Mouse (Mus musculus) neural tube, embryonic 14.5 days (tissue): ENCODE results near the gene 3110018I06Rik. TPM values are rescaled to one million over a fixed set of nuclear protein-coding genes. Genes with fewer than 3 reads are reported as not detected.
A peak's percentile ranks its signal among the peaks of the same experiment; 100 is the strongest.

Source experiments
- ATAC-seq: fragments of 200-750 bp; cut with Nextera tagmentation; 2 replicates; pipeline ENCODE4 v1.8.0; 2017; ENCODE audit warnings: low read depth, mild to moderate bottlenecking, moderate TSS enrichment, moderate library complexity
- H3K27ac ChIP-seq: fragments of 300-500 bp; sonication (generic); 2 replicates; pipeline ENCODE4 v1.5.1; 2014; ENCODE audit warnings: low read depth, mild to moderate bottlenecking, control low read depth, low read length, moderate library complexity, mixed read lengths
- H3K27me3 ChIP-seq: fragments of 300-500 bp; sonication (generic); 2 replicates; pipeline ENCODE4 v1.6.1; 2014; ENCODE audit warnings: low read length; ENCODE audit not compliant: control insufficient read depth, insufficient read depth
- H3K36me3 ChIP-seq: fragments of 300-500 bp; sonication (generic); 2 replicates; pipeline ENCODE4 v1.6.1; 2014; ENCODE audit warnings: low read length, mixed read lengths; ENCODE audit not compliant: control insufficient read depth, insufficient read depth
- H3K4me1 ChIP-seq: fragments of 300-500 bp; sonication (generic); 2 replicates; pipeline ENCODE4 v1.6.1; 2014; ENCODE audit warnings: low read length; ENCODE audit not compliant: control insufficient read depth, insufficient read depth
- H3K4me2 ChIP-seq: fragments of 300-500 bp; sonication (generic); 2 replicates; pipeline ENCODE4 v1.6.1; 2014; ENCODE audit warnings: mild to moderate bottlenecking, low read depth, low read length, control low read depth
- H3K4me3 ChIP-seq: fragments of 300-500 bp; sonication (generic); 2 replicates; pipeline ENCODE4 v1.5.1; 2014; ENCODE audit warnings: low read depth, low read length, control low read depth, mixed read lengths
- H3K9ac ChIP-seq: fragments of 300-500 bp; sonication (generic); replicated peaks from 2 replicates; pipeline ENCODE4 v1.6.1; 2014; ENCODE audit warnings: low read depth, mild to moderate bottlenecking, control low read depth, low read length, mixed read lengths
- H3K9me3 ChIP-seq: fragments of 300-500 bp; sonication (generic); 2 replicates; pipeline ENCODE4 v1.6.1; 2016; ENCODE audit warnings: low read length; ENCODE audit not compliant: control insufficient read depth
- WGBS: fragments of 180-500 bp; shearing (Covaris S2); extraction: QIAGEN DNeasy Blood & Tissue Kit; methylation state at CpG from one replicate; pipeline ENCODE4 v1.1.7; 2014; 5-methylcytosine and 5-hydroxymethylcytosine counted together
- polyA plus RNA-seq: library from polyadenylated mRNA; unstranded; fragments of >200 nt; fragmentation: Nextera tagmentation; extraction: Ambion mirVana; gene quantifications from 2 replicates; pipeline ENCODE4 v1.2.1, GENCODE M21; 2014

Gene 3110018I06Rik
- polyA plus RNA-seq, 1 experiment from 2014 or later: not detected

DNA sequence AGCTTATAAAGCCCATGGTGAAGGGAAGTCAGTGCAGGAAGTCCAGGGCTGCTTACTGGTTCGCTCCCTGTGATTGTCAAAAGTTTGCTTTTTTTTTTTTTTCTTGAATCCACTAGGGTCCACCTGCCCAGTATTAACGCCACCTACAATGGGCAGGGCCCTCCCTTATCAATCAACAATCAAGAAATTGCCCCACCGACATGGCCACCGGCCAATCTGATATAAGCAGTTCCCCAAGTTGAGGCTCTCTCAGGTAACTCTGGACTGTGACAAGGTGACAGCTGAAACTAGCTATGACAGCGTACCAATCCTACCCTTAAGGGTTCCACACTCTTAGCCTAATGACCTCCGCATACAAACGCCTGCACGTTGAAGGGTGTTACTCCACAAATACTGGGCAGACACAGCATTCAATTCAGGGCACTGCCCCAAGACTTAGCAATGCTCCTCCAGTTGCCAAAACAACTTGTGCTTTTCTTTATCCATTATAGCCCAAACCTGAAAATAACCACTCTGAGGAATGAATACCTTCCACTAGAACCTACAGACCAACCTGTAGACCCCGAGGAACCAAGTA, 21.3 kb downstream of the 3110018I06Rik start:
- Histone ChIP-seq H3K27me3 (no peaks in the 10 kb centered on the region; the same call in 1 of the 2 replicates), H3K27ac (no peak overlapping the region), H3K4me1 (no peaks in the 10 kb centered on the region), H3K36me3 (no peaks in the 10 kb centered on the region), H3K9me3 (no peaks in the 10 kb centered on the region), H3K9ac (no peak overlapping the region), H3K4me3 (no peak overlapping the region), H3K4me2 (no peak overlapping the region)
- no peak for ATAC-seq
- 92% methylated on average over 9 of the region's 9 CpGs for WGBS

DNA sequence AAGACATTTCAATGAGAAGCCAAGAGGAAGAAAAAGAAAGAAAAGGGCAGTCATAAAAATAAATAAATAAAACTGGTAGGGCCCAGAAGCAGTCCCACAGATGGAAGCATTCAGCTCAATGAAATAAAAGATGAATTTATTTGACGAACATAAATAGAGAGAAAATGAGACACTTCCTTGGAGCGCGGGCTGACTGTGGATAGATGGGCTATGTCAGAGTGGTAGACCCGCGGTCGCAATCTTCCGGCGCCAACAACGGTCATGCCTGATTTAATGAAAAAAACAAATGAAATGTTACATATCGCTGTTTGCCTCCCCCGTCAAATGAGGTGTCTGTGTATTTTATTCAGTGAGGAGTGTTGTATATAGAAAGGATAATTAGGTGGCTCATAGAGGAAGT, 22.7 kb downstream of the 3110018I06Rik start:
- H3K4me1 ChIP-seq: no peaks in the 10 kb centered on the region
- no peak overlapping the region for H3K4me2 ChIP-seq
- H3K9me3 ChIP-seq: no peaks in the 10 kb centered on the region
- 85% methylated on average over 11 of the region's 11 CpGs for WGBS
- no peaks in the 10 kb centered on the region for H3K36me3 ChIP-seq
- no peaks in the 10 kb centered on the region; the same call in 1 of the 2 replicates for H3K27me3 ChIP-seq
- H3K4me3 ChIP-seq: no peak overlapping the region
- H3K9ac ChIP-seq: no peak overlapping the region
- H3K27ac ChIP-seq: no peak overlapping the region
- no peak for ATAC-seq

DNA sequence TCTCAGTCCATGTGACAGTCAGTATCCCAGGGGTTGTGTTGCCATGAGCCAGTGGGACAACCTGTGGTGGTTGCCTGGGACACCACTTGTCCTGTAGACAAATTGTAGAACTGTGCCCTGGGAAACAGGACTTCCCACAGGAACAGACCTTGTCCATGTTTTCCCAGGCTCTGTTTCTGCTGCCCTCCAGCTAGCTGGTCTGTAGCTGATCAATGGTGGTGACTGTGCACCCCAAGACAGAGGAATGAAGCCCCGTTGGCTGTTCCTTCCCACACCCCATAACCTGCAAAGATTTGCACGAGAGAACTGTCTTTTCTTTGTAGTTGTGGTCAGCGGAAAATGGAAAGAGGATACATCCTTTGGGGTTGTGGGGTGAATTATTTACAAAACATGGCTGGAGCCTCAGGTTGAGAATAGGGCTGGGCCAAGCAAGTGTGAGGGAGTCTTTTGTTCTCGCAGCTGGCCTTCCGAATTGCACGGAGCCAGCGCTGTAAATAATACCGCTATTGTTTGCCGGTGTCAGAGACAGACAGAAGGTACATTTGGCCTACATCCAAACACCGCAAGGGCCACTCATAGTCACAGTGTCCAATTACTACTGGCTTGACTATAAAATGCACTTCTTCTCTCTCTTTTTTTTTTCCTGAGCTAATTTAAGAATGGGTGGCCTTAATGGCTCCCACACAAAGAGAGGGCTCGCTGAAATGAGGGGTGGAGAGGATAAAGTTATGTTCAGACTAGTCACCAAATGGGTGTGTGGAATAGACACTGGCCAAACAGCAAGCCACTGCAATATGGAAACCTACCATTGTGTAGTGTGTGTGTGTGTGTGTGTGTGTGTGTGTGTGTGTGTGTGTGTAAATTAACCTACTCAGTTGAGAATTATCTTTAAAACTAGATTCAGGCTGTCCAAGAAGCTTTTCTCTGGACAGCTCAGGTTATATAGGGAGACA, 28.1 kb downstream of the 3110018I06Rik start:
- Histone ChIP-seq H3K4me1 (0 out of 2 replicates have a peak, but pooled peaks cover 3% of the 10 kb centered on the region), H3K9me3 (no peaks in the 10 kb centered on the region), H3K36me3 (no peaks in the 10 kb centered on the region), H3K27me3 (no peaks in the 10 kb centered on the region), H3K9ac (no peak overlapping the region), H3K4me2 (no peak overlapping the region), H3K4me3 (no peak overlapping the region), H3K27ac (no peak overlapping the region)
- 12% methylated on average over 11 of the region's 11 CpGs for WGBS
- ATAC-seq: peak; percentile 81; the same call in 1 of the 2 replicates

DNA sequence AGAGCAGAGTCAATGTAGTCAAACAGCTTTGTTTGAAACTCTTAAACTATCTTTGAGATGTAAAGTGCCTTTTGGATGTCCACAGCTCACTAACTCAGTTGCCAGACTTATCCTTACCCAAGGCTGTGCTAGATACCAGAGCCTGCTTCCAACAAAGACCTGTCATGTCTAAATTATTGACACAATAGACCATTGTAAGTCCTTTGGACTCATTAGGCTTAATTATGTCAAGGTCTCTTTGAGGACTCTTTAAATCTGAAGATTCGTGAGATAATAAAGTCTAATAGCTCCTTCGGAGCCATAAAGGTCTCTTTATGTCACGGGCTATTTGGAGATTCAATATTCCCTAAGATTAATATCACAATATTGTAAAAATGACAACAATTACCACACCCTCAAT, 32.5 kb downstream of the 3110018I06Rik start:
- no peak for ATAC-seq
- 52% methylated on average over 3 of the region's 3 CpGs for WGBS
- Histone ChIP-seq H3K4me1 (0 out of 2 replicates have a peak, but pooled peaks cover 3% of the 10 kb centered on the region), H3K9ac (no peak overlapping the region), H3K36me3 (no peaks in the 10 kb centered on the region), H3K27me3 (no peaks in the 10 kb centered on the region), H3K4me2 (no peak overlapping the region), H3K9me3 (no peaks in the 10 kb centered on the region), H3K4me3 (no peak overlapping the region), H3K27ac (no peak overlapping the region)

DNA sequence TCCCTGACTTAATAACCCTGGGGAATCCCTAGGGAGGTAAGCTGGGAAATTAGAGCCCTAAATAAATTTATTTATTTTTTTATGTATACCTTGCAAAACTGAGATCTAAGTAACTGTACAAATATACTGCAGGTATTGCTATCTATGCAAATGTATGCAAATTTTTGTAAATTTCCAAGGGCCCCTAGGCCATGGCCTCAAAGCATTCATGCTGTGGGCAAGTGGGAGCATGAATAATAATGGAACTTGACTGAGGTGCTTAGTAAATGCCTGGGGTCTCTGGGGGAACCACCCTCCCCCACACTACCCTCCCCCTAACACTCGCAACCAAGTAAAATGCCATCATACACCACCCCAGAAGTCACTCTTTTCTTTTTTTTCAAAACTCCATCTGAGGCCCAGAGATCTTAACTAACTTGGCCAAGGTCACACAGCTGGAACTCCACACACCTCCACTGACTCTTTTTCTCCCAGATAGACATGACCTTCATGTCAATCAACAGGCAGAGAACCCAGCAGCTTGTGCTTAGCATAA, 40.0 kb downstream of the 3110018I06Rik start:
- Histone ChIP-seq H3K9ac (no peak overlapping the region), H3K27ac (no peak overlapping the region), H3K36me3 (no peaks in the 10 kb centered on the region), H3K4me1 (no peaks in the 10 kb centered on the region), H3K27me3 (no peaks in the 10 kb centered on the region), H3K4me3 (no peak overlapping the region), H3K9me3 (no peaks in the 10 kb centered on the region), H3K4me2 (no peak overlapping the region)
- WGBS: 48% methylated on average over 1 of the region's 1 CpGs
- ATAC-seq: no peak

DNA sequence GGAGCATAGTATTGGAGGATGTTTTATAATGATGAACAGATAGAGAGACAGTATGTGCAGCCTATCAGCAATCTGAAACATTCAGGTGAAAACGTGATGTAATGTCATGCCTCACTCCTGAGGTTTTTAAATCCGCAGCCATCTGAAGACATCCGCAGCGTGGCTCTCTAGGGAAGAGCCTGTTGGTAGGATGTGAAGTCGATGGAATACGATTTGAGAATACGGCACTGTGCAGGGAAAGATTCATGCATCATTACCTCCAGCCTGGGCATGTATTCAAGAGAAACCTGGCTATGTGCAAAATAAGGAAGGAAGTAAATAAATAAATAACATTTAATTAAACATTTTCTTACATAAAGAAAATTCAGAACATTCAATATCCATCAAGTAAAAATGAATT, 44.4 kb downstream of the 3110018I06Rik start:
- Histone ChIP-seq H3K9me3 (no peaks in the 10 kb centered on the region), H3K4me2 (no peak overlapping the region), H3K4me3 (no peak overlapping the region), H3K4me1 (no peaks in the 10 kb centered on the region), H3K9ac (no peak overlapping the region), H3K27ac (no peak overlapping the region), H3K27me3 (no peaks in the 10 kb centered on the region), H3K36me3 (no peaks in the 10 kb centered on the region)
- 41% methylated on average over 7 of the region's 7 CpGs for WGBS
- no peak; the same call in 1 of the 2 replicates for ATAC-seq
